Mouse (Mus musculus): Measurements from ENCODE around the gene Nanos3. TPM values are rescaled to one million over a fixed set of nuclear protein-coding genes. Genes with fewer than 3 reads are reported as not detected.

Gene Nanos3
- polyA plus RNA-seq, 1 experiment from 2014 or later = 4.9 TPM

DNA sequence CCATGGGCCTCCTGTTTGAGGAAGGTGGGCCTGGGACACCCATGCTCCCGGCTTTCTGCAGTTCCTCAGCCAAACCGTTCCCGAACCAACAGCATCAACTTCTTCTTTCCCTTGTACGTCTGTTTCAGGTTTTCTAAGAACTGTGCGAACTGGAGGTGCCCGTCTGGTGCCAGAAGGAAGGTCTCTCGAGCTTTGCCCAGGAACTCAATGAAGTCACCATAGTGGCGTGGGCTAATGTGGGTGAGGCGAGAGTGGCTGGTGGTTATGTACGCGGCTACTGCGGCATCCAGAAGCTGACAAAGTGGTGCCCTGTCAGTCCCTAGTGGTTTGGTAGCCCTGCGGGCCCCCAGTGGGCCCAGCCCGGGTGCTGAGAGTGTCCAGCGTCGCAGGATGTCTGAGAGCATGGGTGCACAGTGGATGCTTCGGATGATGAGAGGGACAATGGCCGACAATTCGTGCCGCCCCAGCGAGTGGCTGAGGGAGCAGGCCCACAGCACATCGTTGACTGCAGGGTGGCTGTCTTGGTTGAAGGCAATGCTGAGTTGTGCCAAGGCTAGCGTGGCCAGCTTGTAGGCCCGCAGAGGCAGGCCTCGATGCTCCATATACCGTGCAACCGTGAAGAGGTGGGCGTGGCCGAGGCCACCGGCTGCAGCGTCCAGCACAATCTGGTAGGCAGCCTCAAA is 27.0 kb upstream of the Nanos3 start:
- Histone ChIP-seq H3K4me2 (no peak overlapping the region), H3K4me1 (ENCODE audit: control insufficient read depth, insufficient read depth, low read length) (peaks cover 4% of the 10 kb centered on the region; the same call in 1 of the 2 replicates), H3K9ac (ENCODE audit: low read length) (no peak overlapping the region), H3K9me3 (ENCODE audit: control insufficient read depth, low read length) (no peaks in the 10 kb centered on the region), H3K36me3 (ENCODE audit: control insufficient read depth, insufficient read depth, low read length) (peaks cover 17% of the 10 kb centered on the region), H3K27ac (ENCODE audit: low read depth, low read length) (no peak overlapping the region), H3K27me3 (ENCODE audit: control insufficient read depth, insufficient read depth, low read length) (no peaks in the 10 kb centered on the region), H3K4me3 (ENCODE audit: low read depth, low read length) (no peak overlapping the region)
- DNase-seq (ENCODE audit: low spot score, missing footprints) = no peak
- ATAC-seq (ENCODE audit: low FRiP score) = no peak
- WGBS = 95% methylated on average over 31 of the region's 31 CpGs

- H3K4me2 ChIP-seq = no peak overlapping the region
- WGBS = 98% methylated on average over 3 of the region's 3 CpGs
- H3K27me3 ChIP-seq (ENCODE audit: control insufficient read depth, insufficient read depth, low read length) = no peaks in the 10 kb centered on the region
- H3K27ac ChIP-seq (ENCODE audit: low read depth, low read length) = no peak overlapping the region
- H3K4me1 ChIP-seq (ENCODE audit: control insufficient read depth, insufficient read depth, low read length) = peaks cover 4% of the 10 kb centered on the region; the same call in 1 of the 2 replicates
- H3K9ac ChIP-seq (ENCODE audit: low read length) = no peak overlapping the region
- H3K9me3 ChIP-seq (ENCODE audit: control insufficient read depth, low read length) = no peaks in the 10 kb centered on the region
- ATAC-seq (ENCODE audit: low FRiP score) (no peak), DNase-seq (ENCODE audit: low spot score, missing footprints) (no peak)
- peaks cover 17% of the 10 kb centered on the region for H3K36me3 ChIP-seq (ENCODE audit: control insufficient read depth, insufficient read depth, low read length)
- H3K4me3 ChIP-seq (ENCODE audit: low read depth, low read length) = no peak overlapping the region
These were observed 26.2 kb upstream of the Nanos3 start for GRCm38 (mm10) chr8:84211202-84211601.

DNA sequence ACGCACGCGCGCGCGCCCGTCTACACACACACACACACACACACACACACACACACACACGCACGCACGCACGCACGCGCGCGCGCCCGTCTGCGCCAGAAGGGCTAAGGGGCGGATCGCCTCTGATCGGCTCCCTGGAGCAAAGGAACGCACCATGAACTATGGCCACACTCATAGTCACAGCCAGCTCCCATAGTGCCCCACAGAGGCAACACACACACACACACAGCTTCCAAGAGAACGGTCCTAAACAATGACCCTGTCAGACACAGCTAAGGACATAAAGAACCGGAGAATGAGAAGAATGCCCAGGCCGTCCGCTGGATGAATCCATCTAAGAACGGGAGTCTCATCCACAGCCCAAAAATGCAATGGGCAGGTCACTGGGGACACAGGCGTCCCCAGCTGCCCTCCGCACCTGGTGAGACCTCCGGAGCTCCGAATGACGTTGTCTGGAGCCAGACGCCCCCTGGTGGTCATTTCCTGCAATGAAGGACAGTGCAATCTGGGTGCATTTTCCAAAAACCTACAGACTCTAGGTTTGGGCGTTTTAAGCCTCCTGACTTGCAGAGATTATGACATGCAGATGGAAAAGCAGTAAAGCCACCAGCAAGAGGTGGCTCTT is 25.3 kb upstream of the Nanos3 start:
- no peaks in the 10 kb centered on the region for H3K9me3 ChIP-seq (ENCODE audit: control insufficient read depth, low read length)
- H3K4me3 ChIP-seq (ENCODE audit: low read depth, low read length) = no peak overlapping the region
- H3K36me3 ChIP-seq (ENCODE audit: control insufficient read depth, insufficient read depth, low read length) = peaks cover 12% of the 10 kb centered on the region; the same call in 1 of the 2 replicates
- no peak overlapping the region for H3K9ac ChIP-seq (ENCODE audit: low read length)
- peaks cover 4% of the 10 kb centered on the region; the same call in 1 of the 2 replicates for H3K4me1 ChIP-seq (ENCODE audit: control insufficient read depth, insufficient read depth, low read length)
- H3K27ac ChIP-seq (ENCODE audit: low read depth, low read length) = no peak overlapping the region
- DNase-seq (ENCODE audit: low spot score, missing footprints) = peak; percentile 97
- H3K27me3 ChIP-seq (ENCODE audit: control insufficient read depth, insufficient read depth, low read length) = no peaks in the 10 kb centered on the region
- ATAC-seq (ENCODE audit: low FRiP score) = peak; percentile 47
- WGBS = 55% methylated on average over 34 of the region's 34 CpGs
- 0 out of 2 replicates have a peak overlapping the region, but pooled peaks have one; percentile 4 for H3K4me2 ChIP-seq

- Histone ChIP-seq H3K9ac (ENCODE audit: low read length) (no peak overlapping the region), H3K4me3 (ENCODE audit: low read depth, low read length) (no peak overlapping the region), H3K4me1 (ENCODE audit: control insufficient read depth, insufficient read depth, low read length) (peaks cover 7% of the 10 kb centered on the region; the same call in 1 of the 2 replicates), H3K4me2 (no peak overlapping the region), H3K9me3 (ENCODE audit: control insufficient read depth, low read length) (no peaks in the 10 kb centered on the region), H3K36me3 (ENCODE audit: control insufficient read depth, insufficient read depth, low read length) (peaks cover 8% of the 10 kb centered on the region; the same call in 1 of the 2 replicates), H3K27me3 (ENCODE audit: control insufficient read depth, insufficient read depth, low read length) (no peaks in the 10 kb centered on the region), H3K27ac (ENCODE audit: low read depth, low read length) (0 out of 2 replicates have a peak overlapping the region, but pooled peaks have one; percentile 14)
- ATAC-seq (ENCODE audit: low FRiP score) (no peak), DNase-seq (ENCODE audit: low spot score, missing footprints) (no peak)
- 46% methylated on average over 17 of the region's 17 CpGs for WGBS
These were observed 23.7 kb upstream of the Nanos3 start for GRCm38 (mm10) chr8:84208381-84209380.

DNA sequence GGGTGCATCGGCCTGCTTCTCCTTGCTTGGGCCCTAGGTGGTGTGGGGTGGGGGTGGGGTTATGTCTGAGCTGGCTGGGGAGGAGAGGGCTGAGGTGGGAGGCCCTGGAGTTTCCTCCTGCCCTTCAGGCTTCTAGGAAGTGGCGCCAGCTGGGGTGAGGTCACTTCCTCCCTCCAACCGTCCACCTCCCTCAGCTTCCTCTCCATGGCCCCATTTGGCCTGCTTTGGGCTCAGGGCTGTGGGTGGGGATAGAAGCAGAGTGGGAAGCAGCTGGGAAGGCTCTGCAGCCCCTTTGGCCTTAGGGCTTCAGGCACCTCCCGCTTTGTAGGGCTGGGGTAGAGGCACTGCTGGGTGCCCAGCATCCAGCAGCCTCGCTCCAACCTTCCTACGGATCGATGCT is 22.8 kb upstream of the Nanos3 start:
- no peak for DNase-seq (ENCODE audit: low spot score, missing footprints)
- Histone ChIP-seq H3K9ac (ENCODE audit: low read length) (no peak overlapping the region), H3K4me1 (ENCODE audit: control insufficient read depth, insufficient read depth, low read length) (peaks cover 13% of the 10 kb centered on the region; the same call in 1 of the 2 replicates), H3K27me3 (ENCODE audit: control insufficient read depth, insufficient read depth, low read length) (no peaks in the 10 kb centered on the region), H3K4me2 (no peak overlapping the region), H3K4me3 (ENCODE audit: low read depth, low read length) (no peak overlapping the region), H3K9me3 (ENCODE audit: control insufficient read depth, low read length) (no peaks in the 10 kb centered on the region), H3K27ac (ENCODE audit: low read depth, low read length) (no peak overlapping the region), H3K36me3 (ENCODE audit: control insufficient read depth, insufficient read depth, low read length) (peaks cover 8% of the 10 kb centered on the region; the same call in 1 of the 2 replicates)
- 62% methylated on average over 7 of the region's 7 CpGs for WGBS
- no peak for ATAC-seq (ENCODE audit: low FRiP score)

- no peak overlapping the region for H3K4me2 ChIP-seq
- ATAC-seq (ENCODE audit: low FRiP score) (no peak), DNase-seq (ENCODE audit: low spot score, missing footprints) (no peak)
- H3K36me3 ChIP-seq (ENCODE audit: control insufficient read depth, insufficient read depth, low read length) = peaks cover 4% of the 10 kb centered on the region; the same call in 1 of the 2 replicates
- no peaks in the 10 kb centered on the region for H3K9me3 ChIP-seq (ENCODE audit: control insufficient read depth, low read length)
- H3K27ac ChIP-seq (ENCODE audit: low read depth, low read length) = no peak overlapping the region
- H3K4me3 ChIP-seq (ENCODE audit: low read depth, low read length) = no peak overlapping the region
- H3K4me1 ChIP-seq (ENCODE audit: control insufficient read depth, insufficient read depth, low read length) = peaks cover 13% of the 10 kb centered on the region
- peaks cover under 1% of the 10 kb centered on the region; the same call in 1 of the 2 replicates for H3K27me3 ChIP-seq (ENCODE audit: control insufficient read depth, insufficient read depth, low read length)
- 88% methylated on average over 3 of the region's 3 CpGs for WGBS
- H3K9ac ChIP-seq (ENCODE audit: low read length) = no peak overlapping the region
These were observed 21.6 kb upstream of the Nanos3 start for GRCm38 (mm10) chr8:84206666-84207065.

GRCm38 (mm10) chr8:84205073-84205472 is 20.1 kb upstream of the Nanos3 start:
- no peak overlapping the region for H3K27ac ChIP-seq (ENCODE audit: low read depth, low read length)
- peaks cover 6% of the 10 kb centered on the region; the same call in 1 of the 2 replicates for H3K27me3 ChIP-seq (ENCODE audit: control insufficient read depth, insufficient read depth, low read length)
- 96% methylated on average over 5 of the region's 5 CpGs for WGBS
- DNase-seq (ENCODE audit: low spot score, missing footprints) (peak; percentile 45), ATAC-seq (ENCODE audit: low FRiP score) (no peak)
- H3K9ac ChIP-seq (ENCODE audit: low read length) = no peak overlapping the region
- no peak overlapping the region for H3K4me3 ChIP-seq (ENCODE audit: low read depth, low read length)
- H3K36me3 ChIP-seq (ENCODE audit: control insufficient read depth, insufficient read depth, low read length) = no peaks in the 10 kb centered on the region
- H3K4me1 ChIP-seq (ENCODE audit: control insufficient read depth, insufficient read depth, low read length) = peaks cover 26% of the 10 kb centered on the region
- no peak overlapping the region for H3K4me2 ChIP-seq
- no peaks in the 10 kb centered on the region for H3K9me3 ChIP-seq (ENCODE audit: control insufficient read depth, low read length)

DNA sequence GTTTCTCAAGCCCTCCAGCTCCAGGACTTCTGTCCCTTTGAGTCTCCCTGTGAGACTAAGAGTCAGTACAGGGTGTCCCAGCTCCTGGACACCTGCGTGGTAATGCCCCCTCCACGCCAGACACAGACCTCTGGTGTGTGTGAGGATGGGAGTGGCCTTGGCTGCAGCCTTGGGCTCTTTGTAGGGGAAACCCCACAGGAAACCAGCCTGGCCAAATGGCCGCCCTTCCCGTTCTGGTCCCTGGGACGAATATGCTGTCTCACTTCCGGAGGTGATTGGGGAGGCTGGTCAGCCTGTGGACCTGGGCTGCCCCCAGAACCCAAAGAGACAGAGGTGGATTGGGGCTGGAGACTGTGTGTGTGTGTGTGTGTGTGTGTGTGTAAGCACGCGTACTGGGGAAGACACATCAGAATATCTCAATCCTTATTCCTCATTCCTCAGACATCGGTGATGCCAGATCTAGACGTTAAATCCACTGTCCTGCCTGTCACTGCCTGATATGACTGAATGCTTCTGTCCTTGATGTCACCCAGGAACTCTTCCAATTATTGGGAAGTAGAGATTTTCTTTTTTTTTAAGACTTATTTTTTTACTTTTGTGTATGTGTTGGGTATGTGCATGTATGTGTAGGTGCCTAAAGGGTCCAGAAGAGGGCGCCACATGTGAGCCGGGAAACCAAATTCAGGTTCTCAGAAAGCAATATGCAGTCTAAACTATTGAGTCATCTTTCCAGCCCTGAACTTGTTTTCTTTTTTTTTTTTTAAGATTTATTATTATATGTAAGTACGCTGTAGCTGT is 19.2 kb upstream of the Nanos3 start:
- 60% methylated on average over 13 of the region's 13 CpGs for WGBS
- Histone ChIP-seq H3K9ac (ENCODE audit: low read length) (peak overlapping the region; percentile 51), H3K4me2 (peak overlapping the region; percentile 57), H3K36me3 (ENCODE audit: control insufficient read depth, insufficient read depth, low read length) (no peaks in the 10 kb centered on the region), H3K27ac (ENCODE audit: low read depth, low read length) (peak overlapping the region; percentile 7; the same call in 1 of the 2 replicates), H3K4me3 (ENCODE audit: low read depth, low read length) (peak overlapping the region; percentile 26; the same call in 1 of the 2 replicates), H3K4me1 (ENCODE audit: control insufficient read depth, insufficient read depth, low read length) (peaks cover 31% of the 10 kb centered on the region), H3K27me3 (ENCODE audit: control insufficient read depth, insufficient read depth, low read length) (peaks cover 6% of the 10 kb centered on the region; the same call in 1 of the 2 replicates), H3K9me3 (ENCODE audit: control insufficient read depth, low read length) (no peaks in the 10 kb centered on the region)
- DNase-seq (ENCODE audit: low spot score, missing footprints) (peak; percentile 92), ATAC-seq (ENCODE audit: low FRiP score) (no peak)
